Mouse (Mus musculus) liver, postnatal 0 days (tissue): ENCODE results near the gene Efnb2. TPM values are rescaled to one million over a fixed set of nuclear protein-coding genes. Genes with fewer than 3 reads are reported as not detected.

Source experiments
- ATAC-seq: fragments of 200-750 bp; cut with Nextera tagmentation; 2 replicates; pipeline ENCODE4 v1.8.0; 2017; ENCODE audit warnings: mild to moderate bottlenecking, moderate library complexity
- DNase-seq: peaks from one replicate; pipeline ENCODE4 v3.0.0-alpha.2; 2016
- H3K27ac ChIP-seq: fragments of 300-500 bp; sonication (generic); 2 replicates; pipeline ENCODE4 v1.5.1; 2014; ENCODE audit warnings: antibody characterized with exemption, moderate library complexity, mild to moderate bottlenecking, low read depth
- H3K27me3 ChIP-seq: fragments of 300-500 bp; sonication (generic); 2 replicates; pipeline ENCODE4 v1.6.1; 2014; ENCODE audit warnings: low read length, control low read depth, mixed read lengths; ENCODE audit not compliant: insufficient read depth
- H3K36me3 ChIP-seq: fragments of 300-500 bp; sonication (generic); replicated peaks from 2 replicates; pipeline ENCODE4 v1.6.1; 2014; ENCODE audit warnings: mild to moderate bottlenecking, control low read depth, low read length, moderate library complexity, mixed read lengths; ENCODE audit not compliant: insufficient read depth
- H3K4me1 ChIP-seq: fragments of 300-500 bp; sonication (generic); 2 replicates; pipeline ENCODE4 v1.6.1; 2014; ENCODE audit warnings: antibody characterized with exemption, mild to moderate bottlenecking, control low read depth; ENCODE audit not compliant: insufficient read depth
- H3K4me2 ChIP-seq: fragments of 300-500 bp; sonication (generic); 2 replicates; pipeline ENCODE4 v1.6.1; 2014; ENCODE audit warnings: low read depth, mild to moderate bottlenecking, low read length, moderate library complexity, mixed read lengths
- H3K4me3 ChIP-seq: fragments of 300-500 bp; sonication (generic); 2 replicates; pipeline ENCODE4 v1.5.1; 2014; ENCODE audit warnings: low read depth, low read length
- H3K9ac ChIP-seq: fragments of 300-500 bp; sonication (generic); replicated peaks from 2 replicates; pipeline ENCODE4 v1.6.1; 2014; ENCODE audit warnings: mild to moderate bottlenecking, moderate library complexity
- H3K9me3 ChIP-seq: fragments of 300-500 bp; sonication (generic); 2 replicates; pipeline ENCODE4 v1.6.1; 2016; ENCODE audit warnings: mild to moderate bottlenecking, control low read depth, low read length, mixed read lengths
- CTCF ChIP-seq: sonication (generic); IDR thresholded peaks from 2 replicates; pipeline ENCODE4 v1.5.1; 2016; ENCODE audit warnings: antibody characterized with exemption, low read depth
- EP300 ChIP-seq: IDR thresholded peaks from 2 replicates; pipeline ENCODE4 v1.6.1; 2016; ENCODE audit warnings: antibody characterized with exemption, low read depth, mild to moderate bottlenecking
- WGBS: fragments of 180-500 bp; shearing (Covaris S2); extraction: QIAGEN DNeasy Blood & Tissue Kit; methylation state at CpG from one replicate; pipeline ENCODE4 v1.1.7; 2014; ENCODE audit not compliant: insufficient replicate concordance; 5-methylcytosine and 5-hydroxymethylcytosine counted together
- polyA plus RNA-seq: library from polyadenylated mRNA; unstranded; fragments of >200 nt; fragmentation: Nextera tagmentation; extraction: Ambion mirVana; gene quantifications from 2 replicates; pipeline ENCODE4 v1.2.1, GENCODE M21; 2015

The Efnb2 gene
- polyA plus RNA-seq, 1 experiment from 2014 or later = 1.0 TPM

- 57% methylated on average over 14 of the region's 14 CpGs for WGBS
- H3K27me3 ChIP-seq = peaks cover 28% of the 10 kb centered on the region
These were observed 4.2 kb downstream of the Efnb2 start for GRCm38 (mm10) chr8:8656578-8657441.

GRCm38 (mm10) chr8:8655346-8656340, 5.4 kb downstream of the Efnb2 start:
- Histone ChIP-seq H3K4me3 (no peak overlapping the region), H3K36me3 (no peaks in the 10 kb centered on the region), H3K4me2 (no peak overlapping the region), H3K9ac (no peak overlapping the region), H3K9me3 (no peaks in the 10 kb centered on the region), H3K4me1 (peaks cover 13% of the 10 kb centered on the region), H3K27me3 (peaks cover 23% of the 10 kb centered on the region), H3K27ac (no peak overlapping the region)
- ATAC-seq (no peak), DNase-seq (no peak)
- TF ChIP-seq CTCF (no peak), EP300 (no peak)
- WGBS = 69% methylated on average over 24 of the region's 24 CpGs

More at GRCm38 (mm10) chr8:8656578-8657441, 4.2 kb downstream of the Efnb2 start:
- DNase-seq (no peak), ATAC-seq (no peak)
- no peaks in the 10 kb centered on the region for H3K36me3 ChIP-seq
- H3K4me1 ChIP-seq = peaks cover 13% of the 10 kb centered on the region
- H3K9ac ChIP-seq = no peak overlapping the region
- H3K4me2 ChIP-seq = no peak overlapping the region
- TF ChIP-seq EP300 (no peak), CTCF (no peak)
- H3K4me3 ChIP-seq = no peak overlapping the region
- no peaks in the 10 kb centered on the region for H3K9me3 ChIP-seq
- H3K27ac ChIP-seq = no peak overlapping the region

GRCm38 (mm10) chr8:8653906-8654489, 7.0 kb downstream of the Efnb2 start:
- Histone ChIP-seq H3K9ac (no peak overlapping the region), H3K27ac (no peak overlapping the region), H3K27me3 (peaks cover 7% of the 10 kb centered on the region), H3K4me3 (no peak overlapping the region), H3K36me3 (no peaks in the 10 kb centered on the region), H3K4me1 (no peaks in the 10 kb centered on the region), H3K9me3 (no peaks in the 10 kb centered on the region), H3K4me2 (no peak overlapping the region)
- ATAC-seq (no peak), DNase-seq (no peak)
- 49% methylated on average over 12 of the region's 12 CpGs for WGBS
- no peak for TF ChIP-seq EP300
- no peak for TF ChIP-seq CTCF

- Histone ChIP-seq H3K9ac (no peak overlapping the region), H3K27ac (no peak overlapping the region), H3K4me2 (no peak overlapping the region), H3K9me3 (no peaks in the 10 kb centered on the region), H3K36me3 (no peaks in the 10 kb centered on the region), H3K4me1 (no peaks in the 10 kb centered on the region), H3K27me3 (peaks cover 3% of the 10 kb centered on the region; the same call in 1 of the 2 replicates), H3K4me3 (no peak overlapping the region)
- 34% methylated on average over 5 of the region's 5 CpGs for whole genome bisulfite sequencing
- no peak for ATAC-seq
- no peak for DNase-seq
- no peak for TF ChIP-seq CTCF
- TF ChIP-seq EP300 = no peak
These were observed 7.7 kb downstream of the Efnb2 start for GRCm38 (mm10) chr8:8653343-8653742.

- ATAC-seq (no peak), DNase-seq (no peak)
- no peak overlapping the region for H3K4me2 ChIP-seq
- no peaks in the 10 kb centered on the region for H3K27me3 ChIP-seq
- 83% methylated on average over 4 of the region's 4 CpGs for WGBS
- no peaks in the 10 kb centered on the region for H3K4me1 ChIP-seq
- H3K9me3 ChIP-seq = no peaks in the 10 kb centered on the region
- no peaks in the 10 kb centered on the region for H3K36me3 ChIP-seq
- no peak for TF ChIP-seq EP300
- no peak overlapping the region for H3K4me3 ChIP-seq
- H3K9ac ChIP-seq = no peak overlapping the region
- H3K27ac ChIP-seq = no peak overlapping the region
These were observed 8.7 kb downstream of the Efnb2 start for GRCm38 (mm10) chr8:8652388-8652787.
